Mouse (Mus musculus) embryo, embryonic 10 days (tissue): ENCODE data around the gene Tmem79.
A peak's percentile ranks its signal among the peaks of the same experiment; 100 is the strongest.
"Not testable (repeated sequence)": the region's sequence is repeated elsewhere in the genome, so short reads cannot be mapped to it uniquely, and the experiment has no call there.

Experiments
- DNase-seq: peaks from one replicate; pipeline ENCODE4 v3.0.0-alpha.2; 2015; ENCODE audit warnings: low spot score

Gene Tmem79

DNA sequence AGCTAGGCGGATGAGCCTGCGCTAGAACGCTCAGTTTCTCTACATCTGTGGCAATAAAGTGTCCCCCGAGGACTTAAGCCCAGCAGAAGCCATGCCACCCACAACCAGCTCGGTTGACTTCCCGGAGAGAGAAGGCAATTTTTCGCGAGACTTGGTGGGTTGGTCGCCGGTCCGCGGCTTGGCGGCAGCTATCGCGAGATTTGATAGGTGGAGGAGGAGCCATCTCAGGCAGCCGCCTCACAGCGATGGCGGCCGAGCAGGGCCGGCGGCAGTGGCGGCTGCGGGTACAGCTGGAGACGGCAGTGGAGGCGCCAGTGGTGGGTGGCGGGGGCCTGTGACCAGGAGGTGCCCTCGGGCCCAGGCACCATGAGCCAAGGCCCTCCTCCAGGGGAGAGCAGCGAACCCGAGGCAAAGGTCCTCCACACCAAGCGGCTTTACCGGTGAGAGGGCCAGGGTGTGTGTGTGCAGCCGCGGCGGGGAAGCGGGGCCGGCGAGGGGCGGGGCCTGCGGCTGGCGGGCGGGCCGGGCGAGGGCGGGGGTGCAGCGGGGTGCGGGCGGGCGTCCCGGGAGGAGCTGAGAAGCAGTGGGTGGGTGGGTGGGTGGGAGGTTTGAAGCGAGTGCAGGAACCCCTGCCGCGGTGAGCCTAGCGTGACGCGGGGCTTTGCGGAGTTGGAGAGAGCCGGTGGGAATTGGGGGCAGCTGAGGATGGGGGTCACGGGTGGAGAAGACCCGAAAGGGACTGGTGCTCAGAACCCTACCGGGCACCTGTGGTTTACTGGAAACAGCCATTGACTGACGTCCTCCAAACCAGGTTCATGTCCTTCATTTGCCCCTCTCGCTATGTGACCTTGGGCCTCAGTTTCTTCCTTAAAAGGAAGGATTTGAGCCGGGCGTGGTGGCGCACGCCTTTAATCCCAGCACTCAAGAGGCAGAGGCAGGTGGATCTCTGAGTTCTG is at the start of gene Tmem79, which contains the start of gene Smg5:
Gene Tmem79, minus strand, starts transcription at position 91 of the 956 bp plus-strand sequence.
Gene Smg5, plus strand, starts transcription at position 203 of the 956 bp plus-strand sequence.
- peak; percentile 98 for DNase-seq

DNA sequence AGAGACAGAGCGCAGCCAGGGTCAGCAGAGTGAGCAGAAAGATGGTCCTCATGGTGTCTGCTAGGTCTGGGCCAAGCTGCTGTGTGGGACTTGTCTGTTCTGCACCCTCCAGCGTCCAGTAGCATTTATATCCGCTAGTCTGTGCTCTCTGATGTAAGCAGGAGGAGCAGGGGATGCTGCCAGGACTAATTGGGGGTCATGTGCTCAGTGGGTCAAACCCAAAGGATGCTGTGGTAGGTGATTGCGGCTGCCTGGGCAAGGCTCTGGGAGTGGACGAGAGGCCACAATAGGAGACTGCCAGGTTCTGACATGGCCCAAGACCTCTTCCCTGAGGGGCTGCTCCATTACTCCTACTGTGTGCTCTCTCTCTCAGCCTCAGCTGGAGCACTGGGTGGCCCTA is 48.4 kb upstream of the Tmem79 start, which contains the start of gene Bglap:
Gene Bglap, minus strand, starts transcription at position 101 of the 400 bp plus-strand sequence.
- DNase-seq = no peak

DNA sequence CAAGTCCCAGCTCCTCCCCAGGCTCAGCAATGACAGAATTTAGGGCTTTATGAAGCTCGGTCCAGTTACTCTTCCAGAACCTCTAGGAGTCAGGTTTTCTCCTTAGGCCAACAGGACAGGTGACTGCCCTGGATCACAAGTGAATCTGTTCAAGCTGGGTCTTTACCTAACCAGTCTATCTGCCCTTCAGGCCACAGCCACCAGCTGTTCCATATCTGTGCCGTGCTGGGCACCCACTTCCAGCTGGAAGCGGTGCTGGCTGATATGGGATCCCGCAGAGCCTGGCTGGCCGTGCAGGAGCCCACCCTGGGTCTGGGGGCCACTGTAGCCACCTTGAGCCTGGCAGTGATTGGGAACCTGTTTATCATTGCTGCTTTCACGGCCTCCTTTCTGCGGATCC is 46.4 kb upstream of the Tmem79 start:
- not testable (repeated sequence) for DNase-seq

DNA sequence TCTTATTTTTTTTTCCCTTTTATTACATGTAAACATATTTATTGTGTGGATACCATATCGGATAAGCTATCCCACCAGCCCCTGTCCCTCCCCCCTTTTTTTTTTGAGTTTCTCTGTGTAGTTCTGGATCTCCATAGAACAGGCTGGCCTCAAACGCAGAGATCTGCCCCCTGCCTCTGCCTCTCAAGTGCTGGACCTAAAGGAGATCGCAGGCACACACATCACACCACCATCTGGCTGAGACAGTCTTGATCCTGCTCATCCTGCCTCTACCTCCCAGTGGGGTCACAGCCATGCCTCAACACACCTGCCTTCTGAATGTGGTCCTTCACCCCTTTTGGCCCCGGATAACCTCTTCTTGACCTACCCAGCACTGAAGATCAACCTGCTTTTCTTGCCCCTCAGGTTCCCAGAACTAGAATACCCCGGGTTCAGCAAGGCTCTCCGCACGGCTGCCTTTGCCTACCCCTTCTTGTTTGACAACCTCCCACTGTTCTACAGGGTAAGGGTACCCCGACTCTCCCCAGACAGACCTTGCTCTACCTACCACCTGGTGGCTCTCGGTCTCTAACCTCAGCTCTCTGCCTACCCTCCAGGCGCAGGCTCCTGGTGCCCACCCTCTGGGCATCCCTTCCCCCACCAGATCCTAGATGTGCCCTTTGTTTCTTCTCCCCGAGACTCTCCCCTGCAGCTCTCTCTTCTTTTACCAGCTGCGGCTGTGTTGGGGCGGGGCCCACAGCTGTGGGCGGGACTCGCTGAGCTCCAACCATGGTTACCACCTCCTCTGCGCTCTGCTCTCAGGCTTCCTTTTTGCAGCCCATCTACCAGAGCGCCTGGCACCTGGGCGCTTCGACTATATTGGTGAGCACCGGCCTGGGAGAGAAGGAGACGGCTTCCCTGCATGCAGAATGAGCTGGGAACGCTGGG is 45.7 kb upstream of the Tmem79 start:
- peak; percentile 61 for DNase-seq

DNA sequence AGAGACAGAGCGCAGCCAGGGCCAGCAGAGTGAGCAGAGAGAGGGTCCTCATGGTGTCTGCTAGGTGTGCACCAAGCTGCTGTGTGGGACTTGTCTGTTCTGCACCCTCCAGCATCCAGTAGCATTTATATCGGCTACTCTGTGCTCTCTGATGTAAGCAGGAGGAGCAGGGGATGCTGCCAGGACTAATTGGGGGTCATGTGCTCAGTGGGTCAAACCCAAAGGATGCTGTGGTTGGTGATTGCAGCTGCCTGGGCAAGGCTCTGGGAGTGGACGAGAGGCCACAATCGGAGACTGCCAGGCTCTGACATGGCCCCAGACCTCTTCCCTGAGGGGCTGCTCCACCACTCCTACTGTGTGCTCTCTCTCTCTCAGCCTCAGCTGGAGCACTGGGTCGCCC is 42.7 kb upstream of the Tmem79 start, which contains the start of gene Bglap2:
Gene Bglap2, minus strand, starts transcription at position 101 of the 400 bp plus-strand sequence.
- not testable (repeated sequence) for DNase-seq

DNA sequence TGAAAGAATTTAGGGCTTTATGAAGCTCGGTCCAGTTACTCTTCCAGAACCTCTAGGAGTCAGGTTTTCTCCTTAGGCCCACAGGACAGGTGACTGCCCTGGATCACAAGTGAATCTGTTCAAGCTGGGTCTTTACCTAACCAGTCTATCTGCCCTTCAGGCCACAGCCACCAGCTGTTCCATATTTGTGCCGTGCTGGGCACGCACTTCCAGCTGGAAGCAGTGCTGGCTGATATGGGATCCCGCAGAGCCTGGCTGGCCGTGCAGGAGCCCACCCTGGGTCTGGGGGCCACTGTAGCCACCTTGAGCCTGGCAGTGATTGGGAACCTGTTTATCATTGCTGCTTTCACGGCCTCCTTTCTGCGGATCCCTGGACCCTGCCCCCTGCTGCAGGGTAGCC is 40.7 kb upstream of the Tmem79 start:
- not testable (repeated sequence) for DNase-seq

DNA sequence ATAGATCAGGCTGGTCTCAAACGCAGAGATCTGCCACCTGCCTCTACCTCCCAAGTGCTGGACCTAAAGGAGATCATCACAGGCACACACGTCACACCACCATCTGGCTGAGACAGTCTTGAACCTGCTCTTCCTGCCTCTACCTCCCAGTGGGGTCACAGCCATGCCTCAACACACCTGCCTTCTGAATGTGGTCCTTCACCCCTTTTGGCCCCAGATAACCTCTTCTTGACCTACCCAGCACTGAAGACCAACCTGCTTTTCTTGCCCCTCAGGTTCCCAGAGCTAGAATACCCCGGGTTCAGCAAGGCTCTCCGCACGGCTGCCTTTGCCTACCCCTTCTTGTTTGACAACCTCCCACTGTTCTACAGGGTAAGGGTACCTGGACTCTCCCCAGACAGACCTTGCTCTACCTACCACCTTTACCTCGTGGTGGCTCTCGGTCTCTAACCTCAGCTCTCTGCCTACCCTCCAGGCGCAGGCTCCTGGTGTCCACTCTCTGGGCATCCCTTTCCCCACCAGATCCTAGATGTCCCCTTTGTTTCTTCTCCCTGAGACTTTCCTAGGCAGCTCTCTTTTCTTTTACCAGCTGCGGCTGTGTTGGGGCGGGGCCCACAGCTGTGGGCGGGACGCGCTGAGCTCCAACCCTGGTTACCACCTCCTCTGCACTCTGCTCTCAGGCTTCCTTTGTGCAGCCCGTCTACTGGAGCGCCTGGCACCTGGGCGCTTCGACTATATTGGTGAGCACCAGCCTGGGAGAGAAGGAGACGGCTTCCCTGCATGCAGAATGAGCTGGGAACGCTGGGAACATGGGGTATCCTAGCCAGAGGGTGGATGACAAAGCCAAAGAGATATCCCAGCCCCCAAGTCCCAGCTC is 40.0 kb upstream of the Tmem79 start:
- peak; percentile 71 for DNase-seq

DNA sequence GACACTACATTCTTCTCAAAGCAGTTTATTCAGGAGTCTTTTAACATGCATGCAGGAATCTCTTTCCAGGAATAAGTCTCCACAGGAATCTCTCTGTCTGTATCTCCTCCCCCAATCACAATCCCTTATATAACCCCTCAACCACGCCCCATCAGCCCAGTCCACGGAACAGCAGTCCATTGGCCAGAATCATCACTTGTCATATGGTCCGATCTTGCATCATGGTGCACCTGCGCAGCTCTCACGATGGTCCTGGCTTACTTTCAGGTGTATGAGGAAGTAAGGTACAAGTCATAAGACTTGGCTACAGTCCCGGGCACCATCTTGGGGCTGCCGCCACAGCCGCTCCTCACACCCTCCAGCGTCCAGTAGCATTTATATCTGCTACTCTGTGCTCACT is 36.7 kb upstream of the Tmem79 start, which contains the start of gene Bglap3:
Gene Bglap3, minus strand, starts transcription at position 101 of the 400 bp plus-strand sequence.
- not testable (repeated sequence) for DNase-seq

DNA sequence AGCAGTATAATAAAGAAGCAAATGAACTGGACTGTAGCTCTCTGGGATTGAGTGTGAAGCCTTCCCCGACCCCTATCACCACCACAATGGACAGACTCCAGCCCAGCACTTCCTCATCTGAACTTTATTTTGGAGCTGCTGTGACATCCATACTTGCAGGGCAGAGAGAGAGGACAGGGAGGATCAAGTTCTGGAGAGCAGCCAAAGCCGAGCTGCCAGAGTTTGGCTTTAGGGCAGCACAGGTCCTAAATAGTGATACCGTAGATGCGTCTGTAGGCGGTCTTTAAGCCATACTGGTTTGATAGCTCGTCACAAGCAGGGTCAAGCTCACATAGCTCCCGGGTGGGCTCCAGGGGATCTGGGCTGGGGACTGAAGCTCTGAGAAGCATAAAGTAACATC is 32.6 kb upstream of the Tmem79 start:
- DNase-seq = not testable (repeated sequence)

DNA sequence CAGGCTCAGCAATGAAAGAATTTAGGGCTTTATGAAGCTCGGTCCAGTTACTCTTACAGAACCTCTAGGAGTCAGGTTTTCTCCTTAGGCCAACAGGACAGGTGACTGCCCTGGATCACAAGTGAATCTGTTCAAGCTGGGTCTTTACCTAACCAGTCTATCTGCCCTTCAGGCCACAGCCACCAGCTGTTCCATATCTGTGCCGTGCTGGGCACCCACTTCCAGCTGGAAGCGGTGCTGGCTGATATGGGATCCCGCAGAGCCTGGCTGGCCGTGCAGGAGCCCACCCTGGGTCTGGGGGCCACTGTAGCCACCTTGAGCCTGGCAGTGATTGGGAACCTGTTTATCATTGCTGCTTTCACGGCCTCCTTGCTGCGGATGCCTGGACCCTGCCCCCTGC is 31.6 kb upstream of the Tmem79 start:
- not testable (repeated sequence) for DNase-seq

DNA sequence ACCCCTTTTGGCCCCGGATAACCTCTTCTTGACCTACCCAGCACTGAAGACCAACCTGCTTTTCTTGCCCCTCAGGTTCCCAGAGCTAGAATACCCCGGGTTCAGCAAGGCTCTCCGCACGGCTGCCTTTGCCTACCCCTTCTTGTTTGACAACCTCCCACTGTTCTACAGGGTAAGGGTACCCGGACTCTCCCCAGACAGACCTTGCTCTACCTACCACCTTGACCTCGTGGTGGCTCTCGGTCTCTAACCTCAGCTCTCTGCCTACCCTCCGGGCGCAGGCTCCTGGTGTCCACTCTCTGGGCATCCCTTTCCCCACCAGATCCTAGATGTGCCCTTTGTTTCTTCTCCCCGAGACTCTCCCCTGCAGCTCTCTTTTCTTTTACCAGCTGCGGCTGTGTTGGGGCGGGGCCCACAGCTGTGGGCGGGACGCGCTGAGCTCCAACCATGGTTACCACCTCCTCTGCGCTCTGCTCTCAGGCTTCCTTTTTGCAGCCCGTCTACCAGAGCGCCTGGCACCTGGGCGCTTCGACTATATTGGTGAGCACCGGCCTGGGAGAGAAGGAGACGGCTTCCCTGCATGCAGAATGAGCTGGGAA is 31.0 kb upstream of the Tmem79 start:
- peak; percentile 42 for DNase-seq

DNA sequence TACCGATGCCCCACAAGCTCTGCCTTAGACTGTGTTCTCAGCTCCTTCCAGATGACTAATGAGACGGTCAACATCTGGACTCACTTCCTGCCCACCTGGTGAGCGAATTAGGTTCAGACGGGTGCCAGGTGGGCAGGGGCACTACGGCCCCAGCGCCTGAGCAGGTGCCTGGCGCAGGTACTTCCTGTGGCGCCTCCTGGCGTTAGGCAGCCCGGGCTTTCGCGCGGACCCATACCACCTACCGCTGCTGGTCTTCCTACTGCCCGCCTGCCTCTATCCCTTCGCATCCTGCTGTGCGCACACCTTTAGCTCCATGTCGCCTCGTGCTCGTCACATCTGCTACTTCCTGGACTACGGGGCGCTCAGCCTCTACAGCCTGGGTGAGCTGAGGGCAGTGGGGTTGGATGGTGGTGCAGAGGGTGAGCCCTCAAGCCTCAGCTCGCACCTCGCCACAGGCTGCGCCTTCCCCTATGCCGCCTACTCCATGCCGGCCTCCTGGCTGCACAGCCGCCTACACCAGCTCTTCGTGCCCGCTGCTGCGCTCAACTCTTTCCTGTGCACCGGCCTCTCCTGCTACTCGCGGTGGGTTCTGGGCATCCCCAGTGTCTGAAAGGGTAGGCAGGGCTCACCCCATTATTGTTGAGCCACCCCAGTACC is 29.9 kb upstream of the Tmem79 start:
- DNase-seq = no peak

DNA sequence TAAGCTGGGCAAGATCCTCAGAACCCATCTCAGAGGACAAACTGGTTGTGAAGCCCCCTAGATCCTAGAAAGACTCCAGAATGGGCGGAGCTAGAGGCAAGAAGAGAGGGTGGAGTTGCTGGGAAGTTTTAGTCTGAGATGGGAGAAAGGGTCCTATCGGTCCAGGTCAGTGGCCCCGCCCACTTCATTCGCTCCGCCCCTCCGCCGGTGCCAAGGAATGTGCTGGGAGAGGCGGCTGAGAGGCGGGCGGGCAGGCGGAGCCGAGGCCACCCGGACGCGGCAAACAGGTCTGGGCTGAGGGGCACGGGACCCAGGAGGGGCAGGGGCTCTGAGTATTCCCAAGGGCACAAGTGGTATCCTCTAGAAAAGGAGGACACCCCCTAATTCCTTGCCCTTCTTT is 28.4 kb upstream of the Tmem79 start, which contains the start of gene Paqr6:
Gene Paqr6, plus strand, starts transcription at position 248 of the 400 bp plus-strand sequence.
- DNase-seq = peak; percentile 83

DNA sequence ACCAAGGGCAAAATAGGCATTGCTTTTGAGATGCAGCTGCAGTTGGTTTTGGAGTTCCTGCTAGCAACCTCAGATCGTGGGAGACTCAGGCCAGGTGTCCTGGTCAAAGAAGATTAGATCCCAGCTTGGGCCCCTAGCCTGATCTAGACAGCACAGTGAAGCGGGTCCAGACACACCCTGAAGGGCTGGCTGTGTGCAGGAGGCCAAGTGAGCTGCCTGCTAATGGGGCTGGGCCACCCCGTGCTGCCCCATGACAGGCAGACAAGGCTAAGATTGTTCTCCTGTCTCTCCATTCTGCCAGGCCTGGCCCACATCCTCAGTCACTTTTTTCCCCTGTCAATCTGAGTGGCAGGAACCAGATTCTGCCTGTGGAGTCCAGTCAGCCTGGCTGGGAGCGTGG is 27.8 kb upstream of the Tmem79 start:
- no peak for DNase-seq

DNA sequence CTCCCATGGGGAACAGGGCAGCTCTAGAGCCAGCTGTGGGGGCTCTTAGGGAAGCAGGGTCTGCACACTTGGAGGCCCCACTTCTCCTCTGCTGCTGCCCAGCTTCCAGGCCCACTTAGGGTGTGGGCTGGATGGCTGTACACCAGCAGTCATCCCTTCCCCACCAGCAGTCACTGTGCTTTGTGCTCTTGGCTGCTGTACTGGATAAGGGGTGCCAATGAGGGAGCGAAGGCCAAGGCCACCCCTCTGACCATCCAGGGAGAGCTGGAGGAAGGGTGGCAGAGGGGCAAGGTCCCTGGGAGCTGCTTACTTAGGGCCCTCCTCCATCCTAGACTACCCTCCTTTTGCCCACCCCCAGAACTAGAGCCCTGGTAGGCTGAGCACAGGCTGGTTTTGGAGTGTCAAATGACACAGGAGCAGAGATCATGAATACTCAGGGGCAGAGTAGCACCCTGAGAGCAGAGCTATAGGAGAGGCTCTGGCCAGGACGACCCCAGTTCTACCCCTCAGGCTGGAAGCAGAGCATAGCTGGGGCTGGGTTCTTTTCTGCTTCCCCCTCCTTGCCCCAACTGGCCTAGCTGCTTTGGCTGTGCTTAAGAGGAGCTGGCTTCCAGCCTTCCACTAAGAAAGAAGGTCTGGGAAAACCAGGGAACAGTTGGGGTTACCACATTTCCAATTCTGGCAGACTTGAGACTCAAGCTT is 25.8 kb upstream of the Tmem79 start:
- no peak for DNase-seq

DNA sequence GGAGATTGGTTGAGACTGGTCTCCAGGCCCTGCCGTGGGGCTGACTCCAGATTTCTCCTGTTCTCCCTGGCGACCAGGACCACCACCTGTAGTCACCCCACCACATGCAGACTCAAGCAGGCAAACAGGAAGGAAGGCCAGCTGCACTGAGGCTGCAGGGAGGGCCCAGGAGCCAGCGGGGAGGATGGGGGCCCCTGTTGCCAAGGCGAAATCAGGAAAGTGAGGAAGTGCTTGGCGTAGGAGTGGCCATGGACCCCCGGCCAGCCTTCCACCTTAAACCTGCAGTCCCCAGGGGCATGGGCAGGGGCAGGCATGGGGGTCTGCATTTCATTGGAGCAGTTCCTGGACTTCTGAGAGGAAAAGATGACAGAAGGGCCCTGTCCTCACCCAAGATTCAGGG is 25.1 kb upstream of the Tmem79 start:
- no peak for DNase-seq

DNA sequence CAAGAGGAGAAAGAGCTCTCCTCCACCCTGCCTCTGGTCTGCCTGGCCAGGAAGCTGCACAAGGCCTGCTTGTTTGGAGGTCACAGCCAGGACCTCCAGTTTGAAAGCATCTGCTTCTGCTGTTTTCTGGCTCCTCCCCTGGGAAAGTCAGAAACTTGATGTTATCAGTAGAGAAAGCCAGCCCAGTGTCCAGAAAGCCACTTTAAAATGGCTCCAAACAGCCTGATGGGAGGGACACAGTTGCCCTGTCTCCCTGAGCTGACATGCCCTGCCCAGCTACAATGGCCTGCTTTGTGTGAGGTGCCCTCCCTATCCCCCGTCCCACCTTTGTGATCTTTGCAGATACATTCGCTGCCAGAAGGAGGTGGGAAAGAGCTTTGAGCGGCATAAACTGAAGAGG is 24.0 kb upstream of the Tmem79 start:
- no peak for DNase-seq

DNA sequence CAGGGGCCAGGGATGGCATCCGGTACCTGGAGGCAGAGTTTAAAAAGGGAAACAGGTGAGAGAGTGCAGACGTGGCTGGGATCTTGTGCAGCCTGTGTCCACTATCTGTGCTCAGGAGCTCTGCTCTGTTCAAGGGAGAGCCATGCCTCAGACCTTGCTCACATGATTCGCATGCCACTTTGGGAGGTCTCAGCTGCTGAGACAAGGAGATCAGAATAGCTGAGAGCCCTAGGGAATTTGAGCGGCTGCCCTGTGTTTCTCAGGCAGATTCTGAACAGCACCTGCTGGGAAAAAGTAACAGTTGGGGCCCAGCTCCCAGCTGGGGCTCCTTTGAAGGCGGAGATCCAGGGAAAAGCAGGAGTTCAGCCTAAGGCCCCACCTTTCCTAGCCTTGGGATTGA is 23.6 kb upstream of the Tmem79 start:
- DNase-seq = no peak

DNA sequence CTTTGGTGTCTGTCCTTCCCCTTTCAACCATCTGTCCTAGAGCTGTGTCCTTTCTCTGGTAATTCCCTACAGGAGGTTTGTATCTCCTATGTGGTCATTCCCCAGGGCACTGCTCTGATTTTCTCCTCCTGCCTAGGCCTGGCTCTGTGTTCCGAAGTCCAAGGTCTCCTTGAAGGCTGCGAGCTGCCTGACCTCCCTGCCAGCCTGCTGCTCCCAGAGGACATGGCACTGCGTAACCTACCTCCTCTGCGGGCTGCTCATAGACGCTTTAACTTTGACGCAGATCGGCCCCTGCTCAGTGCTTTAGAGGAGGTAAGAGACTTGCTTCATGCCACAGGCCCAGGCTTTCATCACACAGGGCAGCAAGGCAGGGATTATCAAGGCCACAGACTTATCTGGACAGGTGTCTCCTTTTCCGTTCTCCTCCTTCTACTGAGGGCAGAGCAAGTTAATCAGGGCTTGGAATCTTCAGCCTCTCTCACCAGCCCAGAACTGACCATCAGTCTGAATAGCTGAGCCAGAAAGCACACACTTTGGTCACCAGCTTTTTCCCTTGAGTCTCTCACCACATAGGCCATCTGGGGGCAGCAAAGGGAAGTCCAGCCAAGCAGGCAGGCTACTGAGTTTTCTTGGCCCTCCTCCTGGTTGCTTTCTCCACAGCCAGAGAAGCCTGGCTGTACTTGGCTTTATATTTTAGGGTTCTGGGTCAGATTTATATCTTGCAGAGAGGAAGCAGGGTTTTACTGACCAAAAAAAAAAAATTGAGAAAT is 18.6 kb upstream of the Tmem79 start:
- peak; percentile 24 for DNase-seq
